Mouse (Mus musculus) right cerebral cortex, postnatal 14 days (tissue): Measurements from ENCODE around the gene Fbxo40.

Source experiments
- DNase-seq: peaks from one replicate; pipeline ENCODE4 v3.0.0; 2022

The Fbxo40 gene

GRCm38 (mm10) chr16:36944895-36945424 lies 45.3 kb downstream of the Fbxo40 start:
- DNase-seq = no peak

DNA sequence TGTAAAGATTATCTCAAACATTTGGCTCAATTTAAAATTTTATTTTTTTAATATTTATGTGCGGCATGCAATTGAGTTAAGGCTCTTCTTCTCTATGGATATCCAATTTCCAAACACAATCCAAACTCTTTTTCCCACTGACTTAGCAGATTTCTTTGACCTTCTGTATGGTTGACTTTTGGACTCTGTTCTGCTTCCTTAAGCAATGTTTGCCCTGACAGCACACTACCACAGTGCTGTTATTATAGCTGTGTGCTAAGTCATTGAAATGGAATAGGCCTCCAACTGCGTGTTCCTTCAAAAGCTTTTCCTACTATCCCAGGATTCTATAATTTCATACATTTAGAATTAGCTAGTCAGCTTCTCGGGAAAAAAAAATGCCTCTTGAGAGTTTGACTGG lies 46.7 kb downstream of the Fbxo40 start:
- DNase-seq = no peak

DNA sequence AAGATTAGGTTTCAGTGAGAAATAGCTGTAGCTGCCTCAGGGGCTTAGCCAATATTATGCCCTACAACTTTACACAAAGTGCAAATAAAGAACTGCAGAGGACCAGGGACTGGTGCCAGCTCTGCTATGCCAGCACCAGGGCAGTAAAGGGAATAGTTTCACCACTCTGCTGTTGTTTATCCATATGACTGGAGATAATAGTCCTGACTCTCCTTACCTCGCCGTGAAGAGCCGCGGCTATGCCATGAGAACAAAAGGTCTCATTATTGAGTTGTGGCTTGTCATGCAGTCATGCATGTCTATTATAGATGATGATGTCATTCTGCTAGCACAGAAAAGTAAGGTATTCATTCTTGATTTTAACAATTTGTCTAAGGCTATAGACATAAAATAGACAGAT lies 48.4 kb downstream of the Fbxo40 start:
- DNase-seq = no peak

DNA sequence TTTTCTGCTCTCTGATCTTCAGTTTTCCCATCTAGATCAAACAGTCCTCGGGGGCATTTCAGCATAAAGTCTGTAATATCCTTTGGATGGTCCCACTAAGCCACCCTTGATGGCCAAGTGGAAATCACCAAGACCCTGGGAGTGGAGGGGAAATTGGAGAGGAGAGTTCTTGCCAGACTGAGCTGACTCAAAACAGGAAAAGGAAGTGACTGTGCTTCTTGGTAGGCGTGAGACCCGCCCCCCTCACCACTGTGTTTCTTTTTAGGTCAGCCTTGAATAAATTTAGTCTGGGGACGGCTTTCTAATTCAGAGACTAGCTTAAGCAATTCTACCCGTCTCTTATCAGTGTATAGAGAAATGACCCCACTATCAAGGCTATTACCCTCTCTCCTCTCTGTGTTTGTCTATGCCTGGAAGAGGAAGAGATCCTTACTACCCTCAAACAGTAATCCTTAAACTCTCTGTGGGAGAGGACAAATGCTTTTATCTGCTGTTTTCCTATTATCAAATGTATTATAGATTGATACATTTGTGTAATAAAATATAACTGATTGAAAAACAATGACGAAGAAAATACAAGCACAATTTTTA lies 49.0 kb downstream of the Fbxo40 start:
- no peak for DNase-seq

- no peak for DNase-seq
These were observed 54.5 kb downstream of the Fbxo40 start for GRCm38 (mm10) chr16:36935814-36936213.

GRCm38 (mm10) chr16:36934841-36935620 lies 55.2 kb downstream of the Fbxo40 start, which contains the start of gene Hcls1:
Hcls1 (plus strand) TSS chr16:36934983.
- DNase-seq = no peak

DNA sequence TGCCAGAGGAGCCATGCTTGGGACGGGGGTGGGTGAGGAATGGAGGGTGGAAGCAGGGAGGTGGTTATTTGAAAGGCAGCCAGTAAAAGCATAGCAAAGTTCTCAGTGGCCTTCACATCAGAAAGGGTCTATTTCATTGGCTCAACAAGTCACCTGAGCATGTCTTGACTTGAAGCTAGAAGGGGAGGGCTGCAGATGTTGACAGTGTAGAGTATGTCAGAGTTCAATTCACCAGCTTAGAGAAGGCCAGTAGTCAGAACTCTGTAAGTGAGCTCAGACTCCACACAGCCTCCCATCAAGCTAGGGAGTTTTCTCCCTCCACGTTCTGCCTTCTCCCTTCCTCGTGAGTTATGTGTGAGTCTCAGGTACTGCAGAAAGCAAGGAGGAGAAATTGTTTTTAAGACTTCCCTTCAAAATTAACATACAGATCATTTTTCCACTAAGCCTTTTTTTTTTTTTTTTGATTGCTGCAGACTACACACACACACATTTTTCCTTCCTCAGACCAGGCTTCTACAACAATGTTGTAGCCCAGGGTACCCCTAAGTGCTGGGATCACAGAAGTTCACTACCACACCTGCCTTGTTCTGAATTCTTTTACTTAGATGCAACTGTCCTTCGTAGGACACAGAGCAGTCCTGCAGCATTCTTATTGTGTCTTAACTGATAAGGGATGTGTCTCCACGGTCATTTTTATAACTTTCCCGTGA lies 56.0 kb downstream of the Fbxo40 start:
- DNase-seq = no peak

- DNase-seq = no peak
These were observed 57.7 kb downstream of the Fbxo40 start for GRCm38 (mm10) chr16:36932546-36932945.

DNA sequence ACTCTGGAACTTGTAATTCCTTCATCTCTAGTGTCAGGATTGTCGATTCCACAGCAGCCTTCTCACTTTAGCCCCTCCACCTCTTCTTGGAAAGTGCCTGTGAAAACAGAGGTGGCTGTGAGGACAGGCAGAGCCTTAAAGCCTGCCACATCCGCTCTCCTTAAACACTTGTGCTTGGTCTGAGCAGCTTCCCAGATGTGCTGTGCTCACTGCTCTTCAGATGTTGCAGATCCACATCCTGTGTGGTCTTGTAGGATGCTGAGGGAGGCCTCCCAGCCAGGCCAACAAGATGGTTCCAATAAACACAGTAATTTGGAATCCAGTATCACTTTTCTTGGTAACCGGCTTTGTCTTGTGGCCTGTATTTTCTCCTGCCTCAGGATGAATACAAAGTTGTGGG lies 58.3 kb downstream of the Fbxo40 start:
- no peak for DNase-seq

GRCm38 (mm10) chr16:36931381-36931780 lies 58.9 kb downstream of the Fbxo40 start:
- no peak for DNase-seq

- DNase-seq = no peak
These were observed 59.8 kb downstream of the Fbxo40 start for GRCm38 (mm10) chr16:36930231-36931136.

DNA sequence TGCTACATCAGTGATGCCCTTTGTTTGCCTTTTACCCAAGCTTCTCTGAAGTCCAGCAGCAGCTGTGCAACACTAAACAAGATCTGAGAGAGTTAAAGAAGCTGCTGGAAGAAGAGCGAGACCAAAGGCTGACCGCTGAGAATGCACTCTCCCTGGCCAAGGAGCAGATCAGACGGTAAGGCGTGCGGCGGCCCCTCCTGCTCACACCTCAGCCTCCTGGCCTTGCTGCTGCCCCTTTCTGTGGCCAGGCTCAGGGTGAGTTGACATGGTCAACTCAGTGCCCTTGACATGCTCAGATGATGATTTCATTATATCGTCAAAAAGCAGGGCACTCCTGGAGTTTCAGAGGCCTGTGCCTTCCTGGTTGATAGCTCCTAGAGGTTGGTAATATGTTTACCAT lies 61.1 kb downstream of the Fbxo40 start:
- no peak for DNase-seq

DNA sequence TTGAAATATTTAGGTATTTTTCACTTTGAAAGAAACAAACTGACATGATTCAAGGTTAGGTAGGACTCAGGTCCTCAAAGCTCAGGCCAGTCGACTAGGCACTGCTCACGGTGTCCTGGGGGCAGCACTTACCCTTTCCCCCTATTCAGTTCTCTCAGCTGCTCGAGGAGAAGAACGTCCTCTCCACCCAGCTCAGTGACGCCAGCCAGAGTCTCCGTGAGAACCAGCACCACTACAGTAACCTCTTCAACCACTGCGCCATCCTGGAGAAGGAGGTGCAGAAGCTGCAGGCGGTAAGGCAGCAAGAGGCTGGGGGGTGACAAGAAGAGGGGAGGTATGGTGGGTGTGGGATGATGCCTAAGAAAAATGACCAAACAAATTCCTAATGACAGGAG lies 62.2 kb downstream of the Fbxo40 start:
- no peak for DNase-seq

DNA sequence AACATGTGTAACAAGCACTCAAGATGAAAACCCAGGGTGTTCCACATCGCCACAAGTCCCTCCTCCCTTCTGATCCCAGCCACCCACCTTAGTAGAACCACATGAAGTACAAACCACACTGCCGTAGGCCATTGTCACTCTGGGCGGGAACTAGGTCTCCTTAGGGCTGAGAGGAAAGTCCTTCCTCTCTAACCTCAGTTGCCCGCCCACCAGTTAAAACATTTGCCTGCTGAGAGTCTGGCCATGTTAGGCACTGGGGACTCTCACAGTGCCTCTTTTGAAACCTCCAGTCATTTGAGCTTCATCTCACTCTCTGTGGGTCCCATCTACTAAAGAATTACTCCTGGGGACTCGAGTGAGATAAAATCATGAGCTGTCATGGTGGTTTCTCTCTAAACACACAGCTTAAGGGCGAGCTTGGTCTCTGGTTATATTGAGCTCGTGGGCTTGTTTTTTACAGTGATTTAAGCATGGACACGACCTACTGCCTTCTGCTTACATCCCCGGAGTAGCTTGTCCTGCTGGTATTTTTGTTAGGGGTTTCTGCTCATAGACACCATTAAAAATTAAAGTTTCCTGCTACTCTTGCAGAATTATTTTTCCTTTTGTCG lies 62.7 kb downstream of the Fbxo40 start:
- DNase-seq = no peak

DNA sequence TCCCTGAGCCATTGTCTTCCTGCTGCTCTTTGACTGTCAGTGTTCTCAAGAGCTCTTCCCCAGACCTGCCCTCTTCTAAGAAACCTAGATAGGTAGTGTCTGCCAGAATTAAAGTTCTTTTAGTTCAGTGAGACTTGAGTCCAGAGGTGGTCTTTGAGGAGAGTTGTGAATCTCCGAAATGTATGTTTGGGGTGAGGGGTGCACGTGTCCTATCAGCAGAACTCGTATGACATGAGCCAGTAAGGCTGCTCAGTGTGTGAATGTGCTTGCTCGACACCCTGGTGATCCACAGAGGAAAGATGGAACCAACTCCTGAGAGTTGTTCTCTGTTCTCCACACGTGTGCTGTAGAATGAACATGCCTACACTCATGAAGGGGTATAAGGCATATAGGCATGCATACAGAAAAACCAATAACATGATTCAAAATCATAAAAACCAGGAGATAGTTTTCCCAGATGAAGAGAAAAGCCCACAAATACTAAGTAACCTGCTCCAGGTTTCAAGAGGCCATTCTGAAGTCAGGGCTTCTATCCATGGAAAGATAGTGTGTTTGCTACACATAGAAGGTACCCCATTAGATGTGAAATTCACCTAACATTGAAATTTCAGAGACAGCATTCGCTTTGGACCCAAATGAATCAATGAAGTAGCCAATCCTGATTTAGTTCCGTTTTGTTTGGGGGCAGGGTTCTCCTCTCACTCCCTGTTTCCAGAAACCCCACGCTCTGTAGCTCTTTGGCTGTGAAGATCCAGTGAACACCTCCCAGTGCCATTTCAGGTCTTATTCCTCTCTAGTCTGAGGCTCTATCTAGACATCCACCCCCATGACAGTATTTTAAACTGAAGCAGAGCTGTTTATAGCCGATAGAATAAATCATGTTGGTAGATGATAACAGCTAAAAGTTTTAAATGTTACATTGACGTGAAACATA lies 63.5 kb downstream of the Fbxo40 start:
- DNase-seq = no peak

DNA sequence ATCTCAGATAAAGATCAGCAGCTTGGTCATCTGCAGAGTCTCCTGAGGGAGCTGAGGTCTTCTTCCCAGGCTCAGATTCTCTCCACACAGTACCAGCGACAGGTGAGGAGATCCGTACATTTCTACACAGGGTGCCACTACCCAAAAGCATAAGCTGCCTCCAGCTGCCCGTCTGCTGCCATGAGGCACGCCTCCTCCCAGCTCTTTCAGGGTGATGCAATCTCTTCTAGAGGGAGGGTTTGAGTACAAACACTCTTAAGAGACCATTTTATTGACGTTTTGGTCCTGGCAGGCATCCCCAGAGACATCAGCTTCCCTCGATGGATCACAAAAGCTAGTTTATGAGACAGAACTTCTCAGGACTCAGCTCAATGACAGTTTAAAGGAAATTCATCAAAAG lies 64.5 kb downstream of the Fbxo40 start:
- DNase-seq = no peak

DNA sequence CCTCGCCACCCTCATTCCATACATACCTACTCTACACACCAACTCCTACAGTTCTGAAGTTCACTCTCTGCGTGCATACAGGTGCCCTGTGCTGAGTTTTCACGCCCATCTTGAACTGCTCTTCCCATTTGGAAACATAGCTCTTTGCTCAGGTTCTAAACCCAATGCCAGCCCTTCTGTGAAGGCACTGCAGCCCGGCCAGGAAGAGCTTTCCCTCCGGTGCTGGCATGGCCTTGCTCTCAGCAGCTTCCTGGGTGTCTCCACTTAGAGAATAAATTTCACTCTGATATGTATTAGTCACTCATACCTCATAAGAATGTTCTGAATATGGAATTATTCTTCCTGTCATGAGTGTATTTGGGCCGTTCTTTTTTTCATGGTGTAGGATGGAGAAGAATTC lies 64.9 kb downstream of the Fbxo40 start:
- DNase-seq = no peak

GRCm38 (mm10) chr16:36924312-36924711 lies 66.0 kb downstream of the Fbxo40 start:
- no peak for DNase-seq

DNA sequence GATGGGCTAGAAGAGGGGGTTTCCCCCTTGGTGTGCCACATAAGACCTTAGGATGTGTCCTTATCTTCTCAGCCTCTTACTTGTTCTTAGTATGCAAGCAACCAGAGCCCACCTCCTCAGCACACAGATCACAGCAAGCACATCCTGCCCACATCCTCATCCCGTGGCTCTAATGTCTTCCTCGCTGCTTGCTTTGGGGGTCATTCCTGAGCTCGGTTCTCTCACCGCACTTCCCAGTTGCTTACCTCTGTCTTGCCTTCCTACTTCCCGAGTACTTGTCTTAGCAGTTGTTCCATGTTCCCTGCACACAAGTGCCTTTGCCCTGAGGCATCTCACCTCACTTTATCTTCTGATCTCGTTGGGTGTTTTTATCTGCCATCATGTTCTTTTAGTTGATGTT lies 68.3 kb downstream of the Fbxo40 start:
- DNase-seq = no peak

- DNase-seq = no peak
These were observed 69.1 kb downstream of the Fbxo40 start for GRCm38 (mm10) chr16:36921067-36921613.

DNA sequence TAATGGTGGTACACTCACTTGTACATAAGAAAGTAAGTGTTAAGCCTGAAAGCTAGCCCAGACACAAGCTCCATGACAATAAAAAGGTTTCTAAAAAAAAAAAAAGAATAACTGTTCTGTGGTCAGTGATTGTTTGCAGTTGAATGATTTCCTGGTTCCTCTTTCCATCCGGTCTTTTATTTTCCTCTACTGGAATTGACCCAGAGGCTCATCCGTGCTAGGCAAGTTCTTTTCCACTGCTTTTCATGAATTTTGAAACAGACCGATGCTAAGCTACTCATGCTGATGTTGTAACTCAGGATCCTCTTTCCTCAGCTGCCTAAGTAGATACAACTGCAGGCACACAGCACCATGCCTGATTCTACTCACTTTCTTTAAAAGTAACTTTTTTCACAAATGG lies 69.9 kb downstream of the Fbxo40 start:
- DNase-seq = no peak
